Mouse (Mus musculus): Measurements from ENCODE around the gene Tmem185b. TPM values are rescaled to one million over a fixed set of nuclear protein-coding genes. Genes with fewer than 3 reads are reported as not detected.

The Tmem185b gene
- total RNA-seq, 2 experiments from 2014 or later: 20.2 to 20.6 TPM

DNA sequence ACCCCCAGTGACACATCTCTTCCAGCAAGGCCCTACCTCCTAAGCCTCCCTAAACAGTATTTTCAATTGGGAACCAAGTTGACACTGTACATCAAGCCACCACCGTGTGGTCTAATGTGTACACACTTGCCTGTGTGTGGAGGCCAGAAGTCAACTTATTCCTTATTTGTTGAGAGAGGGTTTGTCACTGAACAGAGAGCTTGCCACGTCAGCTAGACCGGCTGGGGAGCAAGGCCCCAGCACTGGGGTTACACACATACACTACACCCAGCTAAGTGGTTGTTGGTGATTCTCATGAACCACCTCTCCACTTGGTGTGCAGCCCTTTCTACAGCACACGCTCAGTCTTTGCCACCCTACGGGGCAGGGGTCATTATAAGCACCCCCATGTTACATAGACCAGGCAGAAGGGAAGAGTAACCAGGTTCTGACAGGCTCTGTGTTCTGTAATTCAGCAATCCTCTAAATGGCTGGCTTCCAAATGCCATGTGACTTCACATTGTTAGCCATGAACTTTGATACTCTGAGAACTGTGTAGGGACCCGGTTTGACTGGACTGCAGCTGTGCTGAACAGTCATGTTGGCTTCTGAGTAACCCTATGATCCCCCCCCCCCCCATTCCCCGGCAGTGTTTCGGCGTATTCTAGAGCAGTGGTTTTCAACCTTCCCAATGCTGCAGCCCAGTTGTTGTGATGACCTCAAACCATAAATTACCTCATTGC, 15.0 kb downstream of the Tmem185b start:
- DNase-seq: no peak

DNA sequence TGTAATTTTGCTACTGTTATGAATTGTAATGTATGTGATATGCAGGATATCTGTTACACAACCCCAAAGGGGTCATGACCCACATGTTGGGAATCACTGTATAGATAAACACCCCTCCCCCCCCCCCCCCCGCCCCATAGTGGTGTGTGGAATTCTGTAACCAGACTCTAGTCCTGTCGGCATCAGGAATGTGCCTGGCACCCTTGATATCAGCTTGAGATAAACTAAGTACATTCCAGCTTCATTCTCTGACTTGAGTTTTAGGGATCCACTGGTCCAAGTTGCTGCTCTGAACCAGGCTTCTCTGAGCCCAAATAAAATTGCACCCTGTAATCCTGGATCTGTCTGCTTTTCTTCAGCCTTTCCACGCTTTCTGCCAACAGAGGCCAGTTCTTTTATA, 15.6 kb downstream of the Tmem185b start:
- DNase-seq: no peak

- DNase-seq: no peak
These were observed 17.4 kb downstream of the Tmem185b start for GRCm38 (mm10) chr1:119543316-119543715.

- no peak for DNase-seq
These were observed 18.7 kb downstream of the Tmem185b start for GRCm38 (mm10) chr1:119544611-119545155.

DNA sequence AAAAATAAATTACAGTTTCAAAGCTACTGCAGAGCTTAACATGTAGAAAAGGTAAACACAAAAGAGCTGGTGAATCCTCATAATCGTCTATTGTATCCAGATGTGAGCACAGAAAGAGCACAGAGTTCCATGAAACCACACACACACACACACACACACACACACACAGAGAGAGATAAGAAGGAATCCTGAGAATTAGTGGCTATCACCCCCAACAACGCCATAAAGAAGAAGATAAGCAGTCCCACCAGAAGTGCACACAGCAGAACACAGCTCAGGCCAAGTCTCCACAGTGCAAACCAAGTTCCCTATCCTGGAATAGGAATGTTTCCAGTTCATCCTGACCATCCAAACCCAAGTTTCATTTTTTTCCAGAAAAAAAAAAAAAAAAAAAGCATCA, 19.2 kb downstream of the Tmem185b start:
- no peak for DNase-seq

GRCm38 (mm10) chr1:119545671-119546070, 19.7 kb downstream of the Tmem185b start:
- DNase-seq: no peak

GRCm38 (mm10) chr1:119546490-119546889, 20.5 kb downstream of the Tmem185b start:
- DNase-seq: no peak

GRCm38 (mm10) chr1:119548668-119549326, 22.8 kb downstream of the Tmem185b start:
- DNase-seq: peak; percentile 88

DNA sequence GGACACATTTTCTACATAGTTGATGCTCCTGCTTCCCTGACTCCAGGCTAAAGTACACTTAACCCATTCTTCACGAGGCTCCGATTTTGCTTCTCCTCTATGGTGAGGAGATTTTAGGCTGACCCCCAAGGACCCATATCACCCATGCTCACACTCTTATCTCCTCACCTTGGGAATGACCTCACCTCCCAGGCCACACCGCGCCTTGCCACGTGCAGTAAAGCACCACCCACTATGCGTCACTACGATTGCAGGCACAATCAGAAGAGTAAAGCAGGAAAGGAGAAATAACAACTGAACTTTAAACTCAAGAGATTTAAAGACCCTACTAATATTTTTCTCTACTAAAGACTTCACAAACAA, 23.3 kb downstream of the Tmem185b start:
- no peak for DNase-seq

- no peak for DNase-seq
These were observed 24.1 kb downstream of the Tmem185b start for GRCm38 (mm10) chr1:119550064-119550463.

- no peak for DNase-seq
These were observed 25.7 kb downstream of the Tmem185b start for GRCm38 (mm10) chr1:119551651-119552050.

DNA sequence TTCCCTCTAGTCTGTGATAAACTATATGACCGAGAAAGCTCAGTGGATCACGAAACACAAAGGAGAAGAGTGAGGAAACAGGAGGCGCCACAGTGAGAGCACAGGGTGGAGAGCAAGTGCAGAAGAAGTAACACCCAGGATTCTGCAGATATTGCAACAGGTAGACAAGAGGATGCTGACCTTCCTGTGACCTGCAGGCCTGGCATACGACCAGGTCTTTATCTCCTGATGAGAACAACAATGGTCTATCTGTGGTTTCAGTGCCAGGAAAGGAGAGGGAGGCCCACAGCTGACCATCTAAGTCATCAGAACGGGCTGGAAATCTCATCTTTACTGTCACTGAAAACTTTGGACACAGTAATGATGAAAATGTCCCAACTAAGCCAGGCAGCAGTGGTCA, 29.7 kb downstream of the Tmem185b start:
- no peak for DNase-seq

DNA sequence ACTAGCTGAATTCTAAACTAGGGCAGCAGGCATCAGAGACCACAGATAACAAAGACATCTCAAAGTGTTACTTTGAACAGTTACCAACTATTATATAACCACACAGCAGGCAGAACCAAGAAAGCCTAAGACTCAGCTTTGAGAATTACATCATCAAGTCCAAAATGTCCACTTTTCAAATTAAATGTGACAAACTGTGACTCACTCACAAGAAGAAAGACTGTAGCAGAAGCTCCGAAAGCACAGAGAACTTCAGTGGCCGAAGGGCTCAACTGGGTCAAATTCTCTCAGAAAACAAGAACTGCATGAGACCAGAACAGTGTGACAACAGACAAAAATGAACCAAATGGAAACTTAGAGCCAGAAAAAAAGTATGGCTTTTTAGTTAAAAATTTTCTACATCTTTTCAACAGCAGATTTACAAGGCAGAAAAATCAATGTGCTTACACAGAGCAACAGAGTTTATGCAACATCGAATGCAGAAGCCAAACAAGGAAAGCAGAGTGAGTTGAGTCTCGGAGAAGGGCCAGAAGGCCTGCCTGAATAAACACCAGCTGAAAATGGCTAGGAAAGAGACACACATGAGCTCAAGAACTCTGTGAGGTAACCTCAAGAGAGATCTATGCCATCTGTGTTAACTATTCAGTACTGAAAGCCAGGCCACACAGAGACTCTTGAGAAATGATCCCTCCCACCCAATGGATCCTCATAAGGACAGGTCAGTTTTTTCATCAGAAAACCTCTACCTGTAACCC, 31.9 kb downstream of the Tmem185b start:
- DNase-seq: no peak

DNA sequence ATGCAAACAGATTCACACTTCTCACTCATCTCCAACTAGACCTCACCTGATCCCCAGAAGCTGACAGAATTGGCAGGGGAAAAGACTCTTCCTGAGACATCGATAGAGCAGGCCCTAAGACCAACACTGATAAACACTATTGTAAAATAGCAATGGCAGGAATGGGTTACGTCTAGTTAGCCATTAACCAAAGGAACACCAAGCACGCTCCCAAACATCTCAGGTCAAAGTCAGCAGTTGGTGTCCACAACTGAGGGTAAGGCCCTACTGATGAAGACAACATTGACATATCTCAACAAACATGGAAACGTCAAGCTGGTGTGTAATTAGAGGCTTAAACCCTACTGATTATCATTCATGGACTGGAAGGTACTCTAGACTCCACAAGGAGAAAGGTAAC, 39.6 kb downstream of the Tmem185b start:
- DNase-seq: no peak

DNA sequence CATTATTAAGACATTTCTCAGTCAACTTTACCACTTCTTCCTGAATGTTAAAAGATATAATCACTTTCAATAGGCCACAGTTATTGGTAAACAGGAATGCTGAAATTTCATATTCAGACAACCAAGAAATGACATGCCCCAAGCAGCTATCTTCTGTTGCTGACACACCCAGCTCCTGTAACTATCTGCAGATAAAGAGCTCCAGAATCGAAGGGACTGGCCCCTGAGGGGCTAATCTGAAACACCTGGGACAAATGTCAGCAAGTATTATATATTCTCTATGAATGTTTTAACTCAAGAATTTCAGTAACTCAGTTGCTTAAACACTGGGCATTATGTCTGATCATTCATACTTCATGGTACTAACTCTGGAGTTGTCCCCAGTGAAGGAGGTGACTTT, 44.2 kb downstream of the Tmem185b start:
- no peak for DNase-seq

Other genes with a start within 250 kb of the Tmem185b start
- 1 to 10 TPM; 1.4 to 1.8 TPM for gene Inhbb, start 103.9 kb upstream of the Tmem185b start, total RNA-seq (2021)
- gene Ralb, start 21.4 kb upstream of the Tmem185b start, total RNA-seq (2021): 10 to 100 TPM; 59.2 to 62.2 TPM
- 1 to 10 TPM; 5.5 to 7.9 TPM for gene Epb41l5, start 122.8 kb downstream of the Tmem185b start, total RNA-seq (2021)

All from heart, postnatal 4 days (tissue).